Mouse (Mus musculus) kidney, adult 2 months (tissue): ENCODE measurements around the gene Cdh4.

Source experiments
- CTCF ChIP-seq: fragments of 200-500 bp; conservative IDR thresholded peaks from 2 replicates; pipeline ENCODE4 v1.5.1; 2011; ENCODE audit warnings: low read depth, mild to moderate bottlenecking, control low read depth, low read length, moderate library complexity, mixed read lengths; ENCODE audit not compliant: insufficient read depth, insufficient read length
- POLR2A ChIP-seq: fragments of 200-500 bp; IDR thresholded peaks from one replicate; pipeline ENCODE4 v1.6.1; 2011; ENCODE audit warnings: low read depth, low read length, control low read depth

GRCm38 (mm10) chr2:179787797-179788196 lies 345.6 kb downstream of the Cdh4 start:
- no peak for TF ChIP-seq CTCF
- TF ChIP-seq POLR2A, result no peak
